Mouse (Mus musculus) lung, adult 2 months (tissue): ENCODE data around the gene Cyth1.

Experiments
- CTCF ChIP-seq: fragments of 200-500 bp; IDR thresholded peaks from 2 replicates; pipeline ENCODE4 v1.5.1; 2011; ENCODE audit warnings: mild to moderate bottlenecking, low read length, control low read depth; ENCODE audit not compliant: insufficient read depth
- POLR2A ChIP-seq: fragments of 200-500 bp; IDR thresholded peaks from 2 replicates; pipeline ENCODE4 v1.6.1; 2011; ENCODE audit warnings: low read depth, mild to moderate bottlenecking, control low read depth, low read length, borderline replicate concordance; ENCODE audit errors: extremely low read depth

- TF ChIP-seq CTCF (no peak), POLR2A (no peak)
Observed at GRCm38 (mm10) chr11:118223416-118224067, 24.9 kb downstream of the Cyth1 start.
